Mouse (Mus musculus) C2C12 (cell line): Measurements from ENCODE around the gene Prr30. TPM values are rescaled to one million over a fixed set of nuclear protein-coding genes. Genes with fewer than 3 reads are reported as not detected.
"Not testable (repeated sequence)": the region's sequence is repeated elsewhere in the genome, so short reads cannot be mapped to it uniquely, and the experiment has no call there.

ENCODE experiments used
- H3K27me3 ChIP-seq: one replicate; pipeline ENCODE4 v1.6.1; 2011; ENCODE audit not compliant: control insufficient read depth, insufficient read depth, insufficient read length
- H3K36me3 ChIP-seq: one replicate; pipeline ENCODE4 v1.6.1; 2011; ENCODE audit not compliant: control insufficient read depth, insufficient read depth
- H3K4me3 ChIP-seq: one replicate; pipeline ENCODE4 v1.5.1; 2011; ENCODE audit warnings: mild to moderate bottlenecking, control low read depth; ENCODE audit not compliant: poor library complexity, insufficient read depth, severe bottlenecking
- H3K79me2 ChIP-seq: one replicate; pipeline ENCODE4 v1.6.1; 2011; ENCODE audit not compliant: control insufficient read depth, insufficient read depth
- H3K79me3 ChIP-seq: one replicate; pipeline ENCODE4 v1.6.1; 2011; ENCODE audit warnings: low read depth, control low read depth
- H3ac ChIP-seq: one replicate; pipeline ENCODE3; 2011; ENCODE audit warnings: low read depth; ENCODE audit not compliant: control insufficient read depth, insufficient read length
- CEBPB ChIP-seq: IDR thresholded peaks from one replicate; pipeline ENCODE4 v1.6.1; 2011; ENCODE audit warnings: low read depth, mild to moderate bottlenecking, control low read depth, moderate library complexity
- CTCF ChIP-seq: IDR thresholded peaks from one replicate; pipeline ENCODE4 v1.5.1; 2011; ENCODE audit not compliant: control insufficient read depth, insufficient read depth, insufficient read length
- FOSL1 ChIP-seq: IDR thresholded peaks from one replicate; pipeline ENCODE4 v1.8.0; 2011; ENCODE audit warnings: mild to moderate bottlenecking, low read length; ENCODE audit not compliant: poor library complexity, insufficient read depth, severe bottlenecking
- MAX ChIP-seq: IDR thresholded peaks from one replicate; pipeline ENCODE4 v1.6.1; 2011; ENCODE audit warnings: mild to moderate bottlenecking, control low read depth
- MYOD1 ChIP-seq: IDR thresholded peaks from one replicate; pipeline ENCODE4 v1.6.1; 2011; ENCODE audit warnings: low read depth; ENCODE audit not compliant: control insufficient read depth, insufficient read length
- MYOG ChIP-seq: IDR thresholded peaks from one replicate; pipeline ENCODE4 v1.6.1; 2011; ENCODE audit not compliant: control insufficient read depth, insufficient read length; ENCODE audit errors: extremely low read depth
- USF1 ChIP-seq: IDR thresholded peaks from one replicate; pipeline ENCODE4 v1.6.1; 2011; ENCODE audit warnings: low read depth, mild to moderate bottlenecking, control low read depth, moderate library complexity
- long read RNA-seq, 2 experiments: library from polyadenylated mRNA; unstranded; transcript quantifications; one replicate each; pipeline ENCODE4 v2.0.0; 2019 to 2020
- polyA plus RNA-seq: library from polyadenylated mRNA; unstranded; fragments of >200 nt; fragmentation: generic; extraction: Trizol; gene quantifications from one replicate; pipeline ENCODE4 v1.2.1, GENCODE M21; 2012; ENCODE audit warnings: missing spikeins

Gene Prr30
- not detected for polyA plus RNA-seq
- long read RNA-seq, experiment 1, result 0 reads
- long read RNA-seq, experiment 2, result 0 reads

GRCm38 (mm10) chr14:101200230-101200629 is at the start of gene Prr30:
Gene Prr30 (minus strand): TSS chr14:101200330.
- Histone ChIP-seq H3K27me3 (no peaks in the 10 kb centered on the region), H3K4me3 (no peak within 1 kb of the TSS), H3K79me3 (no peaks in the 10 kb centered on the region), H3ac (no peak within 1 kb of the TSS), H3K36me3 (no peaks in the 10 kb centered on the region), H3K79me2 (no peaks in the 10 kb centered on the region)
- no peak for TF ChIP-seq FOSL1

DNA sequence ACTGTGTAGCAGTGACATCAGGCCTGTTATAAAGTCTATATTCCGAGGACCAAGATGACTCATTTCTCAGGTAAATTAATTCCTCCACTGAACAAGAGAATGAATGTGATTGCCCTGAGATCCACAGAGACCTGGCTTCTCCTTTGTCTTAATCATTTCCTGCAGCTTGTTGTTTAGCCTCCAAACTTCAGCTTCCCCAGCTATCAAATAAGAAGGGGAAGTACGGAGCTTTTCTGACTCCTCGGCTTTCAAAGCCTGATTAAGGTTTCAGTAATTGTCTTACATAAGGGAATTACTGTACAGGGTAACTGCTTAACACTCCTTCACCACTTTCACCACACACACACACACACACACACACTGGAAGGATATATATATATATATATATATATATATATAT is 46.7 kb upstream of the Prr30 start:
- Histone ChIP-seq H3K27me3 (no peaks in the 10 kb centered on the region), H3K79me3 (no peaks in the 10 kb centered on the region), H3K79me2 (no peaks in the 10 kb centered on the region), H3K4me3 (no peak overlapping the region), H3K36me3 (no peaks in the 10 kb centered on the region), H3ac (no peak overlapping the region)
- TF ChIP-seq CTCF (no peak), CEBPB (no peak), USF1 (no peak), MAX (no peak), MYOD1 (no peak), FOSL1 (no peak), MYOG (no peak)

DNA sequence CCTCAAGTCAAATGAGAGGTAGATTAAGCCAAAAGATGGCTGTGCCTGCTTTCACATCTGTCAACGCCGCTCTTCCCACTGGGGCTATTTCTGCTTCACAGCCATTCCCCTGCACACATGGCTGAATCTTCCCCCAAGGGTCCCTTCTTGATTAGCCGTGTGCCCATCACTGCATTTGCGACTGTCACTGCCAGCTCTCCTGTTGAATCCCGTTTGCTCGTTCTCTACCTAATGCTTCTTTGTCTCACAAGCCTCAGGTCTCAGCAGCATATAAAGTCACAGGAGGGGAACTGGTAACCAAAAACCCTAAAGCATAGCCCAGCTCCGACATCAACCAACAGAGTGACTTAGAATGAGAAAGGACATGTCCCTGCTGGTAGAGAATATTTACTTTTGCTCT is 45.6 kb upstream of the Prr30 start:
- Histone ChIP-seq H3K79me2 (no peaks in the 10 kb centered on the region), H3K79me3 (no peaks in the 10 kb centered on the region), H3ac (no peak overlapping the region), H3K4me3 (no peak overlapping the region), H3K36me3 (no peaks in the 10 kb centered on the region), H3K27me3 (no peaks in the 10 kb centered on the region)
- TF ChIP-seq MYOG, result no peak

DNA sequence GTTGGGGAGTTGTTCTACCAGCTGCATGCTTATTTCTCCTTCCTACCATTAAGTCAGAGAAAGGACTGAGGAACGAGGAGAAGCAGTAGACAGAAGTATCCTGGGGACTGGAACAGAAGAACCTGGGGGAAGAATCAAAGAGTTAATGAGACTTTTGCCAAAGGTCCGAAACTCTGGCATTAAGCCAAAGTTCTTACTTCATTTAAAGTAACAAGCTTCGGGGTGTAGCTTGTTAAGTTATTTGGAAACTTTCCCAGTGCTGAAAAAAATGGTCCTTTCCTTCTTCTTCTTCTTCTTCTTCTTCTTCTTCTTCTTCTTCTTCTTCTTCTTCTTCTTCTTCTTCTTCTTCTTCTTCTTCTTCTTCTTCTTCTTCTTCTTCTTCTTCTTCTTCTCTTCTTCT is 44.3 kb upstream of the Prr30 start:
- not testable (repeated sequence) for H3K36me3 ChIP-seq, H3K4me3 ChIP-seq, H3K27me3 ChIP-seq, H3K79me3 ChIP-seq, H3K79me2 ChIP-seq, H3ac ChIP-seq

DNA sequence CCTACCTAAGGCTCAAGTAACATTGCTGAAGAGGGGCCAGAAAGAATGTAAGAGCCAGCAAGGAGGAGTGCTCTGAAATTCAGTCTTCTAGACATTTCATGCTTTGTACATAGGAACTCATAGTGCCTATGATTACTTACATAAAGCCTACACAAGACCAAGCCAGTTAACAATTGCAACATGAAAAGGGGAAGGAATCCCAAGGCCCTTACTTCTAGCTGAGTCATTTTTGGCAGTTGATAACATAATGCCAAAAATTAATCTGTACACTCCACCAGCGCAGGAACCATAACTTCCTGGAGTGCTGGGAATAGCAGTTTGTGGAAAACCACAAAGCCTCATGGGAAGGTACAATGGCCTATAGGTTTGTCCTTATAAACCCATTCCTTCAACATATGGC is 37.8 kb upstream of the Prr30 start:
- H3K79me3 ChIP-seq, result no peaks in the 10 kb centered on the region
- H3ac ChIP-seq, result no peak overlapping the region
- no peak overlapping the region for H3K4me3 ChIP-seq
- H3K27me3 ChIP-seq, result no peaks in the 10 kb centered on the region
- TF ChIP-seq USF1 (no peak), CEBPB (no peak), FOSL1 (no peak), MYOD1 (no peak)
- H3K79me2 ChIP-seq, result no peaks in the 10 kb centered on the region
- no peaks in the 10 kb centered on the region for H3K36me3 ChIP-seq

GRCm38 (mm10) chr14:101229068-101229467 is 28.9 kb upstream of the Prr30 start:
- no peaks in the 10 kb centered on the region for H3K79me2 ChIP-seq
- H3K79me3 ChIP-seq, result no peaks in the 10 kb centered on the region
- no peaks in the 10 kb centered on the region for H3K27me3 ChIP-seq
- H3ac ChIP-seq, result no peak overlapping the region
- no peak for TF ChIP-seq FOSL1
- TF ChIP-seq CTCF, result no peak
- TF ChIP-seq MYOD1, result no peak
- no peak for TF ChIP-seq USF1
- TF ChIP-seq MYOG, result no peak
- TF ChIP-seq CEBPB, result no peak
- no peak for TF ChIP-seq MAX
- H3K36me3 ChIP-seq, result no peaks in the 10 kb centered on the region
- no peak overlapping the region for H3K4me3 ChIP-seq

DNA sequence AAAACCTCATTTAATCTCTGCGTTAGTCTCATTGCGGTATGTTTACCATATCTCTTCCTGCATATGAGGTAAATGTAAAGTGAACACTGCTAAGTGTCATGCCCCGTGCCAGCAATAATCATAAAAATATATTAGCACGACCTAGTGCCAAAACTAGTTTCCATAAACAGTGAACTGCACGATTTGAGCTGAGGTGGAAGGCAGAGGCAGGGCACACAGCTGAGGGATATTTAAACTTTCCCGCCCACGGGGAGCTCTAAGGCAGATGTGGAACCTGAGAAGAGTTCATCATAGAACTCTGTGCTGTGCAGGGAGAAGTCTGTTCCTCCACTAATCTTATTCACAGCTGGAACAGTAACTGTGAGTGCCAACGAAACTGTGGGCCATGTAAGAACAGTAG is 22.2 kb upstream of the Prr30 start:
- Histone ChIP-seq H3K27me3 (no peaks in the 10 kb centered on the region), H3ac (no peak overlapping the region), H3K79me2 (no peaks in the 10 kb centered on the region), H3K4me3 (no peak overlapping the region), H3K36me3 (no peaks in the 10 kb centered on the region), H3K79me3 (no peaks in the 10 kb centered on the region)
- TF ChIP-seq MAX (no peak), FOSL1 (no peak), MYOD1 (no peak), MYOG (no peak), CTCF (no peak), CEBPB (no peak), USF1 (no peak)
